Mouse (Mus musculus): Measurements from ENCODE around the gene Adcy1.

The Adcy1 gene

DNA sequence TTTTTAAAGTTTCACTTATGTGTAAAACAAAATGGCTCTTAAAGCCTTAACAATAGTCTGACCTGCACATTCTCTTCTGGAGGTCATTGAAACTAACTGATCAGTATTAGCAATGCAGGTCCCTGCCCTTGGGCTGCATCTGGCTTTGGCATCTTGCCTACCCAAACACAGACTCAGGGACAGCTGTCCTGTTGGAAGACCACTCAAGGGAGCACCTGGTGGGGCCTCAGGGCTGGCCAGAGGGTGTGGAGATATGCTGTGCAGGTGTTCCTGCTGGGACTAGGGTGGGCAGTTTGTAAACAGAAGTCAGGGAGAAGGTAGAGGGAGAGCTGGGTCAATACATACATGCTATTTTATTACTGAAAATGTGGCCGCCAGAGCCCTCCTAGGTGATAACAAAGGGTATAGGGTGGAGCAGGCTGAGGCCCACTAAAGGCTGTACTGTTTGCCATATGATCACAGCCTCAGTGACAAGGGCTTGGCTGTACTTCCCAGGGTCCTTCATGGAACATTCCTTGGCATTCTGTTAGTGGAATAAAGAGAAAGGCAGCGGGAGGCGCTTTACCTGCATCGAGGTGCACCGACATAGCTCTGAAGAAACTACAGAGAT lies 73.1 kb downstream of the Adcy1 start:
- DNase-seq, result peak in 1 of 2 experiments; percentile 38

DNA sequence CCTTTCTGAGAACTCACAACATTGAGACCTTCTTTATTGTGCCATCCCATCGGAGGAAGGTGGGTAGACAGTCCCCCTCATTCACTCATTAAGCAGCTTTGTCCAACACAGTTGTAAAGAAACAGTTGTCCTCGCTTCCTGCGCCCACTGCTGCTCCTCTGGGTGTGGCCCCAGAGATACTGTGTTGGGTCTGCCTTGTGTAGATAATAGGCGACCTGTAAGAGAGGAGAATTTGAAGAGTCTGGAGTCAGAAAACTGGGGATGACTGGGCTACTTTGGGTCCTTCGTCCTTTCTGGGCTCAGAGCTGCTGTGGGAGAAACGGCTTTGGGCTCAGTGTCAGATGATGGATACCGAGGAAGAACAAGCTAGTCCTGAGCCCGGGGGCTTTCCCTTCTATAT lies 75.1 kb downstream of the Adcy1 start:
- no peak for DNase-seq

DNA sequence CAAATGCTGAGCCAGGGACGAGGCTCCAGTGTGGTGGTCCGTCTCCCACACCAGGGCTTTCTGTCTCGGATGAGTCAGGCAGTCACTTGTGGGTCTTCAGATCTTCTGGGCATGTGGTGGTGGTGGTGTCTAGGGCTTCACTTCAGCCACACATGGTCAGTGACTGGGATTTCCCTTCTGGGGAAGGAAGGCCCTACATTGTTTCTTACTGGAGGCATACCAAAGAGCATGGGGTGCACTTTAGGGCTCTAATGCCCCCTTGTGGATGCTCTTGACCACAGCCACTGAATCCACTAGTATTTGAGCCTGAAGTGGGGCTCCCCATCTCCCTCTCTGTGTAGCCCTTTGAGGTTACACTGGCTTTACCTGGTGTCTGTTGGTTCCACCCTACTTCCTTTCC lies 77.2 kb downstream of the Adcy1 start:
- DNase-seq, result peak; percentile 69

GRCm38 (mm10) chr11:7142725-7143124 lies 79.4 kb downstream of the Adcy1 start:
- DNase-seq, result no peak

- DNase-seq, result peak; percentile 51 to 61
Measured at GRCm38 (mm10) chr11:7144369-7144768, 81.1 kb downstream of the Adcy1 start.

DNA sequence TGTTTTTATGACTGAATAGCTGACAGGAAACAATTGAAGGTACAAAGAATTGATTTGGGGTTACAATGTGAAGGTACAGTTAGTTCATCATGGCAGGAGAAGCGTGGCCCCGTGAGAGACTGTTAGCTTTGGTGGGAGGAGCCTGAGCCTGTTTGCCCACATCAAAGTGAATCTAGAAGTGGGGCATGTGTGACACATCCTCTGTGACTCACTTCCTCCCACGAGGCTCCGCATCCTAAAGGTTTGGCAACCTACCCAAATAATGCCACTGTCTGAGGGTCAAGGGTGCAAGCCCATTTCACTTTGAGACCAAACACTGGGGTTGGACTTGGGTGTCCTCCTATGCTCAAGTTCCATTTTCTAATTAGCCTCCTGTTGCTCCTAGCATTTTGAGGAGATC lies 81.9 kb downstream of the Adcy1 start:
- DNase-seq, result no peak

- peak; percentile 35 to 49 for DNase-seq
Measured at GRCm38 (mm10) chr11:7147536-7147935, 84.2 kb downstream of the Adcy1 start.

- peak in 1 of 2 experiments; percentile 40 for DNase-seq
Measured at GRCm38 (mm10) chr11:7147945-7148344, 84.7 kb downstream of the Adcy1 start.

DNA sequence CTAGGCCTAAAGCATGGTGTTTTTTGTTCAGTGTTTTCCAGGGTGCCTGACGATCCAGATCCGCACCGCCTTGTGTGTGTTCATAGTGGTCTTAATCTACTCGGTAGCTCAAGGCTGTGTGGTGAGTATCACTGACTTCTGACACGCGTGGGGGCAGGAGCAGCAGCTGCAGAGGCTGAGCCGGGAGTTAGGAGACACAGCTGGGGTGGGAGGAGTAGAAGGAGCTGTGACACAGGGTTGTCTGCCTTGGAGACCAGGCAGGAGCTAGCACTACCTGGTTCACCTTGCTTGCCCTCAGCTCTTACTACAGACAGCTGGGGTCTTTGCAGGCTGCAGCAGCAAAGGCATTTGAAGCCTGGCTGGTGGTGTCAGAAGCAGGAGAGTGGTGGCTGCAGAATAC lies 86.2 kb downstream of the Adcy1 start:
- DNase-seq, result no peak

DNA sequence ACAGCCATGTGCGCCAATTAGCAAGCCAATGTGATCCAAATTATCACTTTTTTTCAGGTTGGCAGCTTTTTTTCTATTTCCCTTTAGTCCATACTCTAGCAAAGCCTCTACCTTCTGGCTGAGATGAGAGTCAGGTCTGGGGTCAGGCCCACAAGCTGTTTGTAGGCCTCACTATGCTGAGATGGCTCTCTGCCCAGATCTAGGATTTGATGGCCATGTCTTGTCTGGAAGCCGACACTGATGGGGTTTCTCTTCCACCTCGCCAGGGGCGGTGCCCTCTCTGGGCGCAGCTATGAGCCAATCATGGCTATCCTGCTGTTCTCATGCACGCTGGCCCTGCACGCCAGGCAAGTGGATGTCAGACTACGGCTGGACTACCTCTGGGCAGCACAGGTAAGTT lies 87.2 kb downstream of the Adcy1 start:
- DNase-seq, result peak; percentile 79 to 80

DNA sequence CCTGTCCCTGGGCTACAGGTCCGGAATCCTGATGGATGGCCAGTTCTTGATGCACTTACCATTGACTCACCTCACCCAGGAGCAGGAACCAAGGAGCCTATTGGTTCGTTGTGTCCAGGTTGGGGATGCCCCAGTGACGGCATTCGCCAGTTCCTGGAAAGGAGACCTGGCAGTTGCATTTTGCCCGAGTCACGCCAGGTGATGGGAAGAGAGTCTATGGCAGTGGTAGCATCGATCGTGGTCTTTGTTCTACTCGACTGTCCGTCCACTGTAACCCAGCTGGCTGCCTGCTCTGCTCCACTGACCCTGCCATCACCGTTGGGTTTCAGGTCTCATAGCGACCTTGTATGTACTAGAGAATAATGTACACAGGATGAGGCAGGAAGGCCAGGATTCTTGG lies 89.1 kb downstream of the Adcy1 start:
- no peak for DNase-seq

DNA sequence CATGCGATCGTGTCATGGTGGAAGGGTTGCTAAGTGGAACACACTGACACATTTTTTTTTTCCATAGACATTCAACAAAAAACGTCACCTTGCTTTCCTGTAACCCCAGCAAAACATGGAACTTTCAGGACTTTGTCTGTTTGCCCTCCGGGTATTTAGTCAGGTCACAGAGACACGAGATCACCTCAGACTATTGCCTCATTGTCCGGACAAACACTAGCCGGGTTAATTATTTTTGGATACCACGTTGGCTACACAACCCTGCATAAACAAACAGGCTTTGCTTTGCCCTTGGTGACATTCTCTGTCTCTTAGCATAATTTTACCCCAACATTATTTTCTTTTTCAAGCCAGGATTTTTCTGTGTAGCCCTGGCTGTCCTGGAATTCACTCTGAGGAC lies 89.8 kb downstream of the Adcy1 start:
- DNase-seq, result no peak

- DNase-seq, result no peak
Measured at GRCm38 (mm10) chr11:7156427-7156826, 93.1 kb downstream of the Adcy1 start.

DNA sequence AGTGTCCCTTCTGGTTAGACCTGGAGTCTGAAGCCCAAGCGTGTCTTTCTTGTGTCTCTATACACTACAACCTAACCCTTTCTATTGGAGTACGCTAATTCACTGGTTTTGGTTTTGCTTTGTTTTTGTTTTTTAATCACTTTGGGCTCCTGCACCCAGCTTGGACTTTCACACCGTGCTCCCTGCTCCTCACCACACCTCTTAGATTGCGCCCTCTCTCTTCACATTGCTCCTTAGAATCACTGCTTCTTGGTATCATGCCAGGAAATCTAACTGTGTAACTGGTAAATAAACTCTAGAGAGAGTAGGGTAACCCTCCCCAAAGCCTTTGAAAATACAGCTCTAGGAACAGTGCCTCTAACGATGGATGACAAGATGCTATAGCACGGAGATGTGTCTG lies 94.9 kb downstream of the Adcy1 start:
- no peak for DNase-seq

DNA sequence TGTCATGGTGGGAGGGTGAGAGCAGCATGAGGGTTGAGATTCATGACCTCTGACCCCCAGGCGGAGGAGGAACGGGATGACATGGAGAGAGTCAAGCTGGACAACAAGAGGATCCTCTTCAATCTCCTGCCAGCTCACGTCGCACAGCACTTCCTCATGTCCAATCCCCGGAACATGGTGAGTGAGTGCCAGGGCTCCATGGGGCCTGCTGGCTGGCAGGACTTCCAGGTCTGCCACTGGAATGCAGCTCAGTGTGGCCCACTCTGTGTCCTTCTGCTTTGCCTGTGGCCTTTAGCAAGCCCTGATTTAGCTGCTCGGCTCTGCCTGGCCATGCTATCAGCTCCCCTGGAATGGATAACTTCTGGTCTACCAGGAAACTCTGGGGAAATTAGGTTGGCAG lies 96.9 kb downstream of the Adcy1 start:
- DNase-seq, result peak; percentile 62 to 71

- no peak for DNase-seq
Measured at GRCm38 (mm10) chr11:7160637-7161101, 97.4 kb downstream of the Adcy1 start.

GRCm38 (mm10) chr11:7161502-7162174 lies 98.3 kb downstream of the Adcy1 start:
- DNase-seq, result peak; percentile 70 to 75

GRCm38 (mm10) chr11:7164416-7164815 lies 101.1 kb downstream of the Adcy1 start:
- DNase-seq, result no peak

DNA sequence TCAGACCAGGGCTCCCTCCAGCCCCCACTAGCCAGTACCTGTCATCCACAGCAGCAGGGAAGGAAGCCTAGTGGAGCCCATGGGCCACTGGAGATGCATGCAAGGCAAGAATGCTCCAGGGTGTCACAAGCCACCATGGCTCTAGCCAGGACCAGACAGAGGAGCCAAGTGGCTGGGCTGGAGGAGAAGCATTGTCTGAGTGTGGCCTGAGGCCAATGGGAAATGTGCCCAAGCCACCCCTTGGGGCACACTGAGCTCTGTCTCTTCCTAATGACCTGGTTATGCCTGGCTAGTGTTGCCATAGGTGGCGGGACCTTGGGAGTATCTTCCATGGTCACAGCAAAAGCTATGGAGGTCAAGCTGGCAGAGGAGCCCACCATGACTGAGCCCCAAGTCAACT lies 106.4 kb downstream of the Adcy1 start:
- peak in 1 of 2 experiments; percentile 34 for DNase-seq

- DNase-seq, result no peak
Measured at GRCm38 (mm10) chr11:7173664-7174063, 110.4 kb downstream of the Adcy1 start.

DNA sequence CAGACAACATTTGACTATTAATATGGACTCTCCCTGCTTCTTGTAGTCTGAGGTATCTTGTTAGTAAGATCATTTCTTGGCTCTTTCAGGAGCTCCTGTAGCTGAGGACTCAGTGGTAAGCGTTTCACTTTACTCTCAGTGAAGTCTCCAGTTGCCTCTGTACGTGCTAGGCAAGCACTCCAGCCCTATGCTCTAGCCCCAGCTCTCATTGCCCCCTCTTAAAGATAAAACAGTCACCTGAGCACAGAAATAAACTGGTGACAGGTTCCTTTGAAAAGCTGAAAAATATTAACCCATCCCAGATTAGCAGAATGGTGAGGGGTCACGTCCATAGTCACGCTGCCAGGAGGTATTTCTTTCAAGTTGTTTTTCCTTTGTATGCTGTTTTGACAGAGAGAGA lies 115.4 kb downstream of the Adcy1 start:
- no peak for DNase-seq

DNA sequence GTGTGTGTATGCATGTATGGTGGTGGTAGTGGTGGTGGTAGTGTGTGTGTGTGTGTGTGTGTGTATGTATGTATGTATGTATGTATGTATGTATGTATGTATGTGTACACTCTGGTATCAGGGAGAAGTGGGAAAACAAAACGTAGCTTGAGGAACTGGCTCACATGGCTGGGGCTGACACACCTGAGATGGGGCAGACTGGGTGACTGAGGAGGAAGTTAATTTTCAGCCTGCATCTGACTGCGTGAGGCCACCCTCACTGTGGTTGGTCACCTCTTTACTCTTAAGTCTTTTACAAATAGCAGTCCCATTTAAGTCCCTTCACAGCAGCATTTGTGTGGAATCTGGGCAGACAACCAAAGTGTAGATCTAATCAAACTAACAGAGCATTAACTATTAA lies 116.0 kb downstream of the Adcy1 start:
- no peak for DNase-seq

- no peak for DNase-seq
Measured at GRCm38 (mm10) chr11:7182409-7183042, 119.2 kb downstream of the Adcy1 start.

DNA sequence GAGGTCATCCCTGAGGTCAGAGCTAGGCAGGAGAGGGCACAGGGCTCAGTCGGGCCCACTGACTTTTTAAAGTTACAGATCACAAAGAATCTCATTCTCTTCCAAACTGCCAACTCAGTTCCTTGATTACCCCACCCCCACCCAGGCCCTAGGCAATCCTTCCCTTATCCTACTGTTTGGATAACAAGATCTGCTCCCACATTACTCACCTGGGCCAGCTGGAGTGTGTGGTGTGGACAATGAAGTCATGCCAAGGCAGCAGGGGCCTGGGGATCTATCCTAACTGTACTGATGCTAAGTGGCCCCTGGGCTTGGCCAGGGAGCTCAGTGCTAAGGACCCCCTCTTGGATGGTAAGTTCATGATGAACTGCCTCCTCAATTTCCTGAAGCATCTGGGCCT lies 121.1 kb downstream of the Adcy1 start:
- DNase-seq, result no peak
